Mouse (Mus musculus): ENCODE measurements around the gene Ggn. TPM values are rescaled to one million over a fixed set of nuclear protein-coding genes. Genes with fewer than 3 reads are reported as not detected.
A peak's percentile ranks its signal among the peaks of the same experiment; 100 is the strongest.
"Not testable (repeated sequence)": the region's sequence is repeated elsewhere in the genome, so short reads cannot be mapped to it uniquely, and the experiment has no call there.

Ggn gene
- polyA plus RNA-seq, 1 experiment from 2014 or later, result 0.33 TPM

DNA sequence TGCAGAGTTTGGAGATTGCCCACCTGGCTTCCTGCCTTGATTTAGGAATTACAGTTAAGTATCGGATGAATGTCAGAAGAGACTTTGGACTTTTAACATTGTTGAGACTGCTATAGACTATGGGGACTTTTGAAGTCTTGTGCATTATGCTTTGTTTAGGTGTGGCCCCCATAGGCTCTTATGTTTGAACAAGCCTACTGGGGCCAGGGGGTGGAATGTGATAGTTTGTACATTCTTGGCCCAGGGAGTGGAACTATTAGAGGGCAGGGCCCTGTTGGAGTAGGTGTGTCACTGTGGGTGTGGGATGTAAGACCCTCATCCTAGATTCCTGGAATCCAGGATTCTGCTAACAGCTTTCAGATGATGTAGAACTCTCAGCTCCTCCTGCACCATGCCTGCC is 24.2 kb downstream of the Ggn start:
- H3K36me3 ChIP-seq (ENCODE audit: control insufficient read depth, insufficient read depth, low read length); ATAC-seq (ENCODE audit: low read depth); H3K4me2 ChIP-seq (ENCODE audit: low read depth, low read length); H3K9ac ChIP-seq (replicated peaks; ENCODE audit: low read depth, low read length); H3K9me3 ChIP-seq (ENCODE audit: control insufficient read depth, low read length); H3K4me1 ChIP-seq (ENCODE audit: control insufficient read depth, insufficient read depth, low read length); H3K27me3 ChIP-seq (ENCODE audit: control insufficient read depth, insufficient read depth, low read length); H3K27ac ChIP-seq (ENCODE audit: low read depth, low read length); H3K4me3 ChIP-seq (ENCODE audit: low read depth, low read length): not testable (repeated sequence)
- 100% methylated on average over 1 of the region's 1 CpGs for WGBS

DNA sequence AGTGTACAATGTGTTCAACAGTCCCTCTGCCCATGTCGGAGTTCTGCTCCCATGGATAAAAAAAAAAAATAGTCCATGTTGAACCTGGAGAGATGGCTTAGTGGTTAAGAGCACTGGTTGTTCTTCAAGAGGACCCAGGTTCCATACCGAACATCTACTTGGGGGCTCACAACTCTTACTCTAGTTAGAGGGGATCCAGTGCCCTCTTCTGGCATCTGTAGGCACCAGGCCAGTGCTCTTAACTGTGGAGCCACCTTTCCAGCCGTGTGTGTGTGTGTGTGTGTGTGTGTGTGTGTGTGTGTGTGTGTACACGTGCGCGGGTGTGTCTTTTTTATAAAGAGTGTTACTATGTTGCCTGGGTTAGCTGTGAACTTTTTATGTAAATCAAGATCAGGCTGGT is 32.6 kb downstream of the Ggn start:
- H3K27ac ChIP-seq (ENCODE audit: low read depth, low read length), result no peak overlapping the region
- 88% methylated on average over 6 of the region's 6 CpGs for WGBS
- H3K4me3 ChIP-seq (ENCODE audit: low read depth, low read length), result no peak overlapping the region
- no peaks in the 10 kb centered on the region for H3K4me1 ChIP-seq (ENCODE audit: control insufficient read depth, insufficient read depth, low read length)
- H3K4me2 ChIP-seq (ENCODE audit: low read depth, low read length), result no peak overlapping the region
- H3K9ac ChIP-seq (replicated peaks; ENCODE audit: low read depth, low read length), result no peak overlapping the region
- ATAC-seq (ENCODE audit: low read depth), result no peak
- no peaks in the 10 kb centered on the region for H3K9me3 ChIP-seq (ENCODE audit: control insufficient read depth, low read length)
- H3K36me3 ChIP-seq (ENCODE audit: control insufficient read depth, insufficient read depth, low read length), result no peaks in the 10 kb centered on the region
- no peaks in the 10 kb centered on the region for H3K27me3 ChIP-seq (ENCODE audit: control insufficient read depth, insufficient read depth, low read length)

DNA sequence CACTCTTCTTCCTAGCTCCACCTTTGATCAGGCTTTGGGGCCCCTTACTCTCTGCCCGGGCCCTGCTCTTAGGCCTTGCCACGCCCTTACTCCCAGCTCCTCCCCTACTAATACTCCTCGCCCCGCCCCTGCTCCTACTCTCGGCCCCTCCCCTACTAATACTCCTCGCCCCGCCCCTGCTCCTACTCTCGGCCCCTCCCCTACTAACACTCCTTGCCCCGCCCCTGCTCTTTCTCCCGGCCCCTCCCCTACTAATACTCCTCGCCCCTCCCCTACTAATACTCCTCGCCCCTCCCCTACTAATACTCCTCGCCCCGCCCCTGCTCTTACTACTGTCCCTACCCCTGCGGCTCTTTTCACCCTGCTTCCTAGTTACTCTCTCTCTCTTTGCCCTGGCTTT is 41.0 kb downstream of the Ggn start:
- ATAC-seq (ENCODE audit: low read depth), result not testable (repeated sequence)

DNA sequence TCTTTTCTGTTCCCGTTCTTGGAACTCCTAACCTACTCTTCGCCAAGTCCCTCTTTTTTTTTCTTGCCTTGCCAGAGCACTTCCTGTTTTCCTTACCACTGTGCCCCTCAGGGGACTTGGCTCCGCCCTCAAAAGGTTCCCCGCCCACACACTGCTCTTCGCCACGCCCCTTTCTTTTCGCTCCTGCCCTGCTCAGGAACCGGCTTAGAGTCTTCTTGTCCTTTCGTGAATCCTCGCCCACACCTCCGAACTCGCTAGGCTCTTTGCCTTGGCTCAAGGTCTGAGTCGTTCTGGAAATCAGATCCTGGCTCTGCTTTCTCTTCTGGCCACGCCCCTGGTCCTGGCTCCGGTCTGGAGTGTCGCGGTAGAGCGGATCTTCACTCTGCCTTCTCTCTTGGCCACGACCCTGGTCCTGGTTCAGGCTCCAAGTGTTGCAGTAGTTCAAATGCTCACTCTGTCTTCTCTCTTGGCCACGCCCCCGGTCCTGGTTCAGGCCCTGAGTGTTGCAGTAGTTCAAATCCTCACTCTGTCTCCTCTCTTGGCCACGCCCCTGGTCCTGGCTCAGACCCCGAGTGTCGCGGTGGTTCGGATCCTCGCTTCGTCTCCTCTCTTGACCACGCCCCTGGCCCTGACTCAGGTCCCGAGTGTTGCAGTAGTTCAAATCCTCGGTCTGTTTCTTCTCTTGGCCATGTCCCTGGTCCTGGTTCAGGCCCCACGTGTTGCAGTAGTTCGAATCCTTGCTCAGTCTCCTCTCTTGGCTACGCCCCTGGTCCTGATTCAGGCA is 41.6 kb downstream of the Ggn start:
- H3K9me3 ChIP-seq (ENCODE audit: control insufficient read depth, low read length), result no peaks in the 10 kb centered on the region
- H3K4me1 ChIP-seq (ENCODE audit: control insufficient read depth, insufficient read depth, low read length), result no peaks in the 10 kb centered on the region
- H3K27ac ChIP-seq (ENCODE audit: low read depth, low read length), result no peak overlapping the region
- peak overlapping the region; percentile 23 for H3K4me3 ChIP-seq (ENCODE audit: low read depth, low read length)
- ATAC-seq (ENCODE audit: low read depth), result peak; percentile 45; the same call in 1 of the 2 replicates
- 5% methylated on average over 34 of the region's 34 CpGs for WGBS
- no peaks in the 10 kb centered on the region for H3K36me3 ChIP-seq (ENCODE audit: control insufficient read depth, insufficient read depth, low read length)
- no peaks in the 10 kb centered on the region for H3K27me3 ChIP-seq (ENCODE audit: control insufficient read depth, insufficient read depth, low read length)
- peak overlapping the region; percentile 39 for H3K4me2 ChIP-seq (ENCODE audit: low read depth, low read length)
- H3K9ac ChIP-seq (replicated peaks; ENCODE audit: low read depth, low read length), result no peak overlapping the region

More for the DNA sequence above, 41.0 kb downstream of the Ggn start:
- not testable (repeated sequence) for H3K9ac ChIP-seq (replicated peaks; ENCODE audit: low read depth, low read length); H3K9me3 ChIP-seq (ENCODE audit: control insufficient read depth, low read length); H3K4me1 ChIP-seq (ENCODE audit: control insufficient read depth, insufficient read depth, low read length); H3K36me3 ChIP-seq (ENCODE audit: control insufficient read depth, insufficient read depth, low read length); H3K27ac ChIP-seq (ENCODE audit: low read depth, low read length); H3K27me3 ChIP-seq (ENCODE audit: control insufficient read depth, insufficient read depth, low read length)
- 28% methylated on average over 15 of the region's 15 CpGs for WGBS
- Histone ChIP-seq H3K4me2 (ENCODE audit: low read depth, low read length) (peak overlapping the region; percentile 39), H3K4me3 (ENCODE audit: low read depth, low read length) (peak overlapping the region; percentile 23)

DNA sequence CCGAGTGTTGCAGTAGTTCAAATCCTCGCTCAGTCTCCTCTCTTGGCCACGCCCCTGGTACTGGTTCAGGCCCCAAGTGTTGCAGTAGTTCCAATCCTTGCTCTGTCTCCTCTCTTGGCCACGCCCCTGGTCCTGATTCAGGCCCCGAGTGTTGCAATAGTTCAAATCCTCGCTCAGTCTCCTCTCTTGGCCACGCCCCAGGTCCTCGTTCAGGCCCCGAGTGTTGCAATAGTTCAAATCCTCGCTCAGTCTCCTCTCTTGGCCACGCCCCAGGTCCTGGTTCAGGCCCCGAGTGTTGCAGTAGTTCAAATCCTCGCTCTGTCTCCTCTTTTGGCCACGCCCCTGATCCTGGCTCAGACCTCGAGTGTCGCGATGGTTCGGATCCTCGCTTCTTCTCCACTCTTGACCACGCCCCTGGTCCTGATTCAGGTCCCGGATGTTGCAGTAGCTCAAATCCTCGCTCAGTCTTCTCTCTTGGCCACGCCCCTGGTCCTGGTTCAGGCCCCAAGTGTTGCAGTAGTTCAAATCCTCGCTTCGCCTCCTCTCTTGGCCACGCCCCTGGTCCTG is 42.3 kb downstream of the Ggn start:
- H3K36me3 ChIP-seq (ENCODE audit: control insufficient read depth, insufficient read depth, low read length), result no peaks in the 10 kb centered on the region
- no peaks in the 10 kb centered on the region for H3K4me1 ChIP-seq (ENCODE audit: control insufficient read depth, insufficient read depth, low read length)
- H3K27ac ChIP-seq (ENCODE audit: low read depth, low read length), result no peak overlapping the region
- H3K9ac ChIP-seq (replicated peaks; ENCODE audit: low read depth, low read length), result no peak overlapping the region
- ATAC-seq (ENCODE audit: low read depth), result no peak
- H3K4me3 ChIP-seq (ENCODE audit: low read depth, low read length), result 0 out of 2 replicates have a peak overlapping the region, but pooled peaks have one; percentile 23
- no peaks in the 10 kb centered on the region for H3K9me3 ChIP-seq (ENCODE audit: control insufficient read depth, low read length)
- H3K4me2 ChIP-seq (ENCODE audit: low read depth, low read length), result peak overlapping the region; percentile 39; the same call in 1 of the 2 replicates
- WGBS, result 9% methylated on average over 26 of the region's 26 CpGs
- H3K27me3 ChIP-seq (ENCODE audit: control insufficient read depth, insufficient read depth, low read length), result no peaks in the 10 kb centered on the region

DNA sequence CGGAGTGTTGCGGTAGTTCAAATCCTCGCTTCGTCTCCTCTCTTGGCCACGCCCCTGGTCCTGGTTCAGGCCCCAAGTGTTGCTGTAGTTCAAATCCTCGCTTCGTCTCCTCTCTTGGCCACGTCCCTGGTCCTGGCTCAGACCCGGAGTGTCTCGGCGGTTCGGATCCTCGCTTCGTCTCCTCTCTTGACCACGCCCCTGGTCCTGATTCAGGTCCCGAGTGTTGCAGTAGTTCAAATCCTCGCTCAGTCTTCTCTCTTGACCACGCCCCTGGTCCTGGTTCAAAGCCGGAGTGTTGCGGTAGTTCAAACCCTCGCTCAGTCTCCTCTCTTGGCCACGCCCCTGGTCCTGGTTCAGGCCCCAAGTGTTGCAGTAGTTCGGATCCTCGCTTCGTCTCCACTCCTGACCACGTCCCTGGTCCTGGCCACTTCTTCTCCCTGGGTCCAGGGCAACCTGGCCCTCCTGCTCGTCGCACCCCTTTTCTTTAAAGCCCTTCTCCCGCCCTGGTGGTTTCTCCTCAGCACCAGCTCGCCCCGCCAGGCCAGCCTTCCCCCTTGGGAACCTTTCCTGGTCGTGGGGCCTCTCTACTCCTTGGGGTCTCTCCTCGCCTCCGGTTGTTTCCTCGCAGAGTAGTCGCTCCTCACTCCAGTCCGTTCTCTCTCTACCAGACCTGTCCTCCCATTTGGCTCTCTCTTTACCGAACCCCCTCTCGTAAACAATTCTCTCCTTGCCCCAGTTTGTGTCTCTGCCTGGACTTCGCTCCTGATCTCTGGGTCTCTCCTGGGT is 43.0 kb downstream of the Ggn start:
- not testable (repeated sequence) for H3K9ac ChIP-seq (replicated peaks; ENCODE audit: low read depth, low read length)

GRCm38 (mm10) chr7:29213675-29214082 is 43.7 kb downstream of the Ggn start, which contains the start of gene Catsperg1:
Catsperg1 (minus strand) TSS chr7:29214035.
- 2% methylated on average over 20 of the region's 20 CpGs for WGBS
- Histone ChIP-seq H3K4me1 (ENCODE audit: control insufficient read depth, insufficient read depth, low read length) (no peaks in the 10 kb centered on the region), H3K9ac (replicated peaks; ENCODE audit: low read depth, low read length) (no peak within 1 kb of the TSS), H3K27me3 (ENCODE audit: control insufficient read depth, insufficient read depth, low read length) (no peaks in the 10 kb centered on the region), H3K36me3 (ENCODE audit: control insufficient read depth, insufficient read depth, low read length) (no peaks in the 10 kb centered on the region), H3K27ac (ENCODE audit: low read depth, low read length) (no peak within 1 kb of the TSS), H3K9me3 (ENCODE audit: control insufficient read depth, low read length) (no peaks in the 10 kb centered on the region), H3K4me2 (ENCODE audit: low read depth, low read length) (peak within 1 kb of the TSS; percentile 38; the same call in 1 of the 2 replicates), H3K4me3 (ENCODE audit: low read depth, low read length) (no peak within 1 kb of the TSS; the same call in 1 of the 2 replicates)
- ATAC-seq (ENCODE audit: low read depth), result peak; percentile 84

More for the DNA sequence above, 43.0 kb downstream of the Ggn start:
- WGBS, result 18% methylated on average over 40 of the region's 40 CpGs
- not testable (repeated sequence) for H3K27me3 ChIP-seq (ENCODE audit: control insufficient read depth, insufficient read depth, low read length); ATAC-seq (ENCODE audit: low read depth); H3K4me3 ChIP-seq (ENCODE audit: low read depth, low read length); H3K9me3 ChIP-seq (ENCODE audit: control insufficient read depth, low read length); H3K4me1 ChIP-seq (ENCODE audit: control insufficient read depth, insufficient read depth, low read length); H3K36me3 ChIP-seq (ENCODE audit: control insufficient read depth, insufficient read depth, low read length); H3K27ac ChIP-seq (ENCODE audit: low read depth, low read length)
- peak overlapping the region; percentile 38; the same call in 1 of the 2 replicates for H3K4me2 ChIP-seq (ENCODE audit: low read depth, low read length)

GRCm38 (mm10) chr7:29214236-29214635 is 44.2 kb downstream of the Ggn start:
- H3K27me3 ChIP-seq (ENCODE audit: control insufficient read depth, insufficient read depth, low read length), result no peaks in the 10 kb centered on the region
- no peaks in the 10 kb centered on the region for H3K9me3 ChIP-seq (ENCODE audit: control insufficient read depth, low read length)
- no peak overlapping the region for H3K4me3 ChIP-seq (ENCODE audit: low read depth, low read length)
- no peak for ATAC-seq (ENCODE audit: low read depth)
- WGBS, result 51% methylated on average over 2 of the region's 2 CpGs
- H3K4me2 ChIP-seq (ENCODE audit: low read depth, low read length), result 0 out of 2 replicates have a peak overlapping the region, but pooled peaks have one; percentile 38
- H3K27ac ChIP-seq (ENCODE audit: low read depth, low read length), result no peak overlapping the region
- H3K36me3 ChIP-seq (ENCODE audit: control insufficient read depth, insufficient read depth, low read length), result no peaks in the 10 kb centered on the region
- H3K4me1 ChIP-seq (ENCODE audit: control insufficient read depth, insufficient read depth, low read length), result no peaks in the 10 kb centered on the region
- H3K9ac ChIP-seq (replicated peaks; ENCODE audit: low read depth, low read length), result no peak overlapping the region

Data from neural tube, embryonic 14.5 days (tissue).